Mouse (Mus musculus) spleen, adult 12 weeks (tissue): ENCODE measurements around the gene Zfp593.
A peak's percentile ranks its signal among the peaks of the same experiment; 100 is the strongest.
"Not testable (repeated sequence)": the region's sequence is repeated elsewhere in the genome, so short reads cannot be mapped to it uniquely, and the experiment has no call there.

ENCODE experiments used
- DNase-seq: peaks from one replicate; pipeline ENCODE4 v3.0.0; 2022; ENCODE audit warnings: low spot score

Zfp593 gene

DNA sequence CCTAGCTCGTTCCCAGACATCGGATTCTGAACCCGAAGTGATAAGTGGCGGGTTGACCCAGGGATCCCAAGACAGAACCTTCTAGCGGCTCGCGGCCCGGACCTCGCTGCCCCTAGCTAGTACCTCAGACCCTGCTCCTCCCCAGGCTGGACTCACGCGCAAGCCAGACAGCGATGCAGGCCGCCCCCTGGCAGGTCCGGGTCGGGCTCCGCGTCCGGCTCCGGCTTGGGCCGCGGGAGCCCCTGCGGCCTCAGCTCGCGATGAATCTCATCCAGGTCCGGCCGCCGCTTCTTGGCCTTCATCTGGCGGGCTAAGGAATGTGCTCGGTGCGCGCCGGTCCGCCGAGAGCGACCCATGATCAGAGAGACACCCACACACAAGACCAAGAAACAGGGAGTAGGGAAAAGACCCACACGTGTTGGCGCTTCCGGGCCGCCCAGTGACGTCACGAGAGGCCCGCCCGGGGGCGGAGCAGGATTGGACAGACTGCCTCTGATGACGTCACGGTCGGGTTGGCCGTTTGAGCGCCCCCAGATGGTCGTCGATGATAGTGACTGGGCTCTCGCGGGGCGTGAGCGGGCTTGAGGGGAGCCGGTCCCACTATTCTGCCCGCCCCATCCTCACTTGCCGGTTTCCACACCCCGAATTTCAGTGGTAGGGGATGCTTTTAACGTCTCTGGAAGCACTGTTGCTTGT is at the start of gene Zfp593:
TSS of gene Zfp593 (minus strand) at position 445 of the 696 bp plus-strand sequence.
- DNase-seq: peak; percentile 91

DNA sequence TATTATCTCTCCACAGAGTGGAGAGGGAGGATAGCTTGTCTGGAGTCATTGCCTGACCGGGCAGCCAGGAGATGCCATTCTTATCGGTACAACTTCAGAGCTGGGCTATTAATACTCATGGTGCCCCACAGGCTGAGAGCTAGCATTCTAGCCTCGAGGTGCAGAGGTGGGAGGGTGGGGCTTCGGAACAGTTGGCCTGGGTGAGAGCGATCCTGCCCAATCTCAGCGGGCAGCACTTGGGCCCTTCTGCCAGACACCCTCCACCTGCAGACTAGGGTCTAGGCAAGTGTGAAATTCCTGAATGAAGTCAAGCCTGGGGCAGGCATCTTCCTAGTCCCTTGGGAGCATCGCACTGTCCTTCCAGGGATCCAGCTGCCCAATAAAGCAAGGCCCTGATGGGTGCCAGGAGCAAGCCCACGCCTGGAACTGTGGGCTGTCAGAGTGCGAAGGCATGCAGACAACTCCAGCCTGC is 48.3 kb upstream of the Zfp593 start:
- DNase-seq: no peak

DNA sequence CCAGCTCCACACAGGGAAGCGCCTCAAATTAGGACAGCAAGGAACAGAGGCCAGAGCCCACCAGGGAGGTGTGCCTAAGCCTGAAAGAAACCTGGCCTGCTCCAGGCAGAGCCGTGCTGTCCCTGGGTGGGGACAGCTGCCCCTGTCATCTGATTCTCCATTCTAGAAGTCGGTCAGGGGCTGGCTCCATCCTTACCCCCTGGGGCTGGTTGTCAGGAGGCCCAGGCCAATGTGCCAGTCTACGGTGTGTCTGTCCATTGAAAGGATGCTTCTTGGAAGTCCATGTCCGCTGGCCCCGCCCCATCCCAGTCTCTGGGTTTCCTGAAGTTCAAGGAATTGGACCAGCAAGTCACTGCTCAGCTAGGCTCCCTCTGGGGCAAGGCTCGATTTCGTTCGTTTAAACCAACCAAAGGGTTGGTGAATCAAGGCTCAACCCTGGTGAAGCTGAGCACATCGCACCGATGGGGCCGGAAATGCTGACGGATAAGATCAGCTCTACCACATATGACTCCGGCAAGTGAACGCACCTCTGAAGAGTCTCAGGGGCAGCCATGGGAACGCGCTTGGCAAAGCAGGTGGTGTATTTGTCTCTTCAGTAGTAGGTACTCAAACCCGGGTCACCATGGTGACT is 47.8 kb upstream of the Zfp593 start:
- DNase-seq: no peak

DNA sequence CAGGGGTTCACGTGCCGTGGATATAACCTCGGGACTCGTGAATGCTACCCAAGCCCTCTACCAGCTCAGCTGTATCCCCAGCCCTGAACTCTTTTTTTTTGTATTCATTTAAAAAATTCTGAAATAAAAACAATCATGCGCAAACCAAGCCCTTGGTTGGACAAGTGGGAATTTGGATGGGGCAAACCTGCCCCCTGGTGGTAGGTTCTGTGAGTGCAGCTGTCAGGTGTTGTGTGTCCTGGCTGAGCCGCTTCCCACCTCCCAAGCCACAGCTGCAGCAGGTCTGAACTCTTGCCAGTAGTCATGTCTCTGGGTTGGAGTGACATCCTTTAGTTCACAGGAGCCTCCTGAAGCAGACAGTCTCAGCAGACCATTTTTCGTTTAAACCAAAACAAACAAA is 46.7 kb upstream of the Zfp593 start:
- peak; percentile 68 for DNase-seq

DNA sequence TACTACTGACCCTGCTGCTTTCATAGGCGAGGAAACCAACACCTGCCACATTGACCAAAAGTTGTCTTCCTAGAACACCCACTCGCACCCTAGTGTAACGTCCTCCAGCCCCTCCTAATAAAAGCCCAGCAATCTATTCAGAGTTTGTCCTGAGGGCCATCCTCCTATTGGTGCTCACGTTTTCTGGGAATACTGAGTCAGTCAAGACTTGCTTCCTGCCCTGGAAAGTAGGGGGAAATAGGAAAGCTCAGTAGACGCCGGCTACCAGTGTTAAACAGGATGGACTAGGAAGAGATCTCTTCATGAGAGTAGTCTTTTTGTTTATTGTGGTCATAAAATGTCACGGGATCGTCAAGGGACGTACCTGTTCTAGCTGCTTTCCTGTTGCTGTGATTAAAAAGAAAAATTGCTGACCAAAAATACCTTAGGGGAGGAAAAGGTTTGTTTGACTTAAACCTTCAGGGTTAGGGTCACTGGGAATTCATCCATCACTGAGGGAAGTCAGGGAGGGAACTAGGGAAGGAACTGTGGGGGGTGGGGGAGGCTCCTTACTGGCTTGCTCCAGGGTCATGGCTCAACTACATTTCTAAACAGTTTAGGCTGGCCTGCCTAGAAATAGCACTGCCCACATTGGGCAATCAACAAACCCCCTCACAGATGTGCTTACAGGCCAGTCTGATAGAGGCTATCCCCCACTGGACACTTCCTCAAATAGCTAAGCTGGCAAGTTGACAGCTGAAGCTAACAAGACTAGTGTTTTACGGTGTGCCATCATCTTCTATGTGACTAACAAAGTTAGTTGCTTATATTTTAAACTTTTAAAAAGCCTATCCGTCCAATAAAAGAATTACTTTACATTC is 43.2 kb upstream of the Zfp593 start:
- no peak for DNase-seq

DNA sequence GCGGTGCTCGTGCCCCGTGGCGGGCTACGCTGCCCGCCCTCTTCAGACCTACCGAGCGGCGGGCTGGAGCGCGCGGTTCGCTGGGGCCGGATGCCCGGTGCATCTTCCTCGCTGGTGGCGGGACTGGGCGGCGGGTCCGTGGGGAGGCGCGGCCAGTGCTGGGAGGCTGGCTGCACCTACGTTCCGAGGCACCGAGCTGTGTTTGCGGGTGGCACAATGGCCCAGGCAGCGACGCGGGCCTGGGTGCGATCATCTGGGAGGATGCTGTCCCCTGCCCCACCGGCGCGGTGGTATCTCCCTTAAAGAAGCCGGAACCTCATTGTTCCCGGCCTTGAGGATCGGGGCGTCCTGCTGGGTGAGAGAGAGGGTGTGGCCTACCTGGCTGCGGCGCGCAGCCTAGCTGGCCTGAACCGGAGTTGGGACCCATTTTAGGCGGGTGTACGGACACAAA is 42.2 kb upstream of the Zfp593 start, which contains the start of gene Pdik1l:
TSS of gene Pdik1l (minus strand) at position 321 of the 451 bp plus-strand sequence.
- DNase-seq: peak; percentile 72

DNA sequence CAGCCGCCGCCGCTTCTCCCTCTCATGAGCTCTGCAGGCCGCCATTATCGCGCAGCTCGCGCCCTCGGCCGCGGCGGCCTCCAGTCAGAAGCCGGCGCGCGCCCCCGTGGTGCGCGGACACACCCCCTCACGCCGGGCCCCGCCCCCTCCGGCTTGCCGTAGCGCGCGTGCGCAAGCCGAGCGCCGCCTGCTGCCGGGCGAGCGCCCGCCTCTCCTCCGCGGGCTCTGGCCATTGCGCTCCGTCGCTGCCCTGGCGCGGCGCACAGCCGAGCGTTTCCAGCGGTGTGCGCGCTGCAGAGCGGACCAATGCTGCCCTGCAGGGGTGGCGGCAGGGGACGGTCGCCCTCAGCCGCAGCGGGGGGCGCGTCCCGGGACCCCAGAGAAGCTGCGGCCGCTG is 41.8 kb upstream of the Zfp593 start:
- peak; percentile 98 for DNase-seq

DNA sequence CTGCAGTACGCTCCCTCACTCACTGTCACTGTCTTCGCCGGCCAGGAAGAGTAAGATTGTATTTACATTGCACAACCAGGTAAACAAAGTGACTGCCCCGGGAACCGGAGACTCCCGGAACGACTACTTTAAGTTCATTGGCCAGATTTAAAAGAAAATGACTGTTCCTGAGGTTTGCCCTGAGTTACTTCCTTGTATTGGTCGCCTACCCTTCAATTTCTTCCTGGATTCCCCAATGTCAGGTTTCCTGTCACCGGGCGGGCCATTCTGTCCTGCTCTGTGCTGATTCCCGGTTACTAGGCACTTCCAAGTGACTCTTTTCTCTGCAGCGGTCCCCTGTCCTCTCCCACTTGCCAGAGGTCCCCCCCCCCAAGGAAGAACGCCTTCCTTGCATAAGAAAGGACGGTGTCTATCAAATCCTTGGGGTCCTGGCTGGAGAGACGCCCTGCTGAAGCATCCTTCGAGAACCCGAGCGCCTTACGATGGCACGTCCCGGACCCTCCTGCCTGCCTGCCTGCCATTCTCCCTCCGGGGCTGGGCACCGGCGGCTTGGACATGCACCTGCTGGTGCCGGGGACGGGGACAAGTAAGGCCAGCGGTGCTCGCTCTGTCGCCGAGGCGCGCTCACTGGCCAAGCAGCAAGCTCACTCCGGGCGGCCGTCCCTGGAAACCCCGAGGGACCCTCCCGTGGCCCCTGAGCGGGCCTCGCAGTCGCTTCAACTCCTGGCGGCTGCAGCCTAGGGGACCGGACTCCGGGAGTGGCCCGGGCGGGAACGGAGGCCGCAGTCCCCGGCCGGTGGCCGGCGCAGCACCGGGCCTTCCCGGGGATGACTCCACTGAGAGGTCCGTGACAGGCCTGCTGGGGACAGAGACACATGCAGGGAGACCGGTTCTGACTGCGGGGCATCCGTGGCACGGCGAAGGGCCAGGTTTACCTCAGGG is 41.1 kb upstream of the Zfp593 start:
- DNase-seq: no peak

DNA sequence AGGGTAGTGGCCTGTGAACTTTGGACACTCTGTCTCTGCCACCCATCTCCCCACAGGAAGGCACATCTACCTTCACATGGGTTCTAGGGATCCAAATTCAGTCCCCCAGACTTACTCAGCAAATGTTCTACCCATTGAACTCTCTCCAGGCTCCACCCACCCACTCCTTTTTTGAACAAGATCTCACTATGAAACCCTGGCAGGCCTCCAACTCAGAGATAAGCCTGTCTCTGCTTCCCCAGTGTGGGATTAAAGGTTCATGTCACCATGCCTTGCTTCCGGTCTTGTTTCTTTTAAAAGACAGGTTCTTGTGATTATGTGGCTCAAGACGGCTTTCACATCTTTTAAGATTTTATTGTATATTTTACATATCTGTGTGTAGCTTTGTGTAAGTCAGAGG is 39.5 kb upstream of the Zfp593 start:
- peak; percentile 64 for DNase-seq

DNA sequence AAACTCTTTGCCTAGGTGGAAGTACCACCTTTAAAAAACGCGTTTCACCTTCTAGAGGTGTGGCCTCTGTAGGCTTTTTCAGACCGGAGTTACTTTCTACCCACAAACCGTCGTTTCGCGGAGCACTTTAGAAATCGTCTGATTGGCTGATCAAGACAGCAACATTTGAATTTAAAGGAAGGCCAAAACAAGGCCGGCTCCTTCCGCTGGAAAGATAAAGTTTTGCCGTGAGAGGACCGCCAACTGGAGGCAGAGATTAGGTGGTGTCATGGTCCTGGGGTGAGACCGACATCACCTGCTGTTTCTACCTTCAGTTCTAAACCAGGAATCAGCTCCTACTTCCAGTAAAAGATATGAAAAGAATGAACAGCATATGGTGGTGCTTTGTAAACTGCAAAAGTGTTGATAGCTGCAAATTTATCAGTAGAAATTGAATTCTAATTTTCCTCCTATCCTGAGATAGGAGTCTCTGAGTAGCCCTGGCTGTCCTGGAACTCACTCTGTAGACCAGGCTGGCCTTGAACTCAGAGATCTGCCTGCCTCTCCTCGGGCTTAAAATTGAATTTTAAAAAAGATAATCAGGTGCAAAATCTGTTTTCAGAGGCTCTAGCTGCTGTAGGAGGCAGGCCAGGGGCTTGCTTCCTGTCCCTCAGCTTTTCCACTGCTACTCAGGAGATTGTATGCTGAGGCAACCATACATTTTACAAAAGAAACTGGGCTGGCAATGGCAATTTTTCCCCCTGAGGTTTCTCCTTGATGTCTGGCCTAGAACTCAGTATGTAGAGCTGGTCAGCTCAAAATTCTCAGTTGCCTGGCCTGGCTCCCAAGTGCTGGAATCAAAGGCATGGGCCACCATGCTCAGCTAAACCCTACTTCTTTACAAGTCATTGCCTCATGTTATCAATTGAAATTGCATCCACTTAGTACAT is 28.3 kb upstream of the Zfp593 start:
- no peak for DNase-seq

DNA sequence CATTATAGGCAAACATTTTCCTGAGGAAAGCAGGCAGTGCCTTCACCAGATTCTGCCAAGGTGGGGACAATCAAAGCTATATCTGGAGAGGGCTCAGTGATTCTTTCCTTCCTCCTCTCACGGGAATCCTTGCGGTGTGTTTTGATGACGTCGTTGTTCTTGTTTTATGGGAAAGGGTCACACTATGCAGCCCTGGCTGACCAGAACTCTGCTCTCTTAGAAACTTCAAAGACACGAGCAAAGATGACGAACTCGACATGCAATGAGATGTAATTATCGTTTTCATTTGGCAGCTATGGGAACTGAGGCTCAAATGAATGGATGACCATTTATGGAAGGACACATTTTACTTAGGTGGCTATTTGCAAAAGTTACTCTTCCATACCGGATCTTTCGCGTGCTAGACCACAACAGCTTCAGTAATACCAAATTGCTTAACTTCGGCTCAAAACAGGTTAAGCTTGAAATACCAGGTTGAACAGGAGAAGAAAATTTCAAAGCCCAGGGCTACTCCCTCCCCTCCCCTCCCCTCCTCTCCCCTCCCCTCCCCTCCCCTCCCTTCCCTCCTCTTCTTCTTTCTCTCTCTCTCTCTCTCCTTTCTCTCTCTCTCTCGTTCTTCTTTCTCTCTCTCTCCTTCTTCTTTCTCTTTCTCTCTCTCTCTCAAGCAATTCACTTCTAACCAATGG is 27.5 kb upstream of the Zfp593 start:
- no peak for DNase-seq

DNA sequence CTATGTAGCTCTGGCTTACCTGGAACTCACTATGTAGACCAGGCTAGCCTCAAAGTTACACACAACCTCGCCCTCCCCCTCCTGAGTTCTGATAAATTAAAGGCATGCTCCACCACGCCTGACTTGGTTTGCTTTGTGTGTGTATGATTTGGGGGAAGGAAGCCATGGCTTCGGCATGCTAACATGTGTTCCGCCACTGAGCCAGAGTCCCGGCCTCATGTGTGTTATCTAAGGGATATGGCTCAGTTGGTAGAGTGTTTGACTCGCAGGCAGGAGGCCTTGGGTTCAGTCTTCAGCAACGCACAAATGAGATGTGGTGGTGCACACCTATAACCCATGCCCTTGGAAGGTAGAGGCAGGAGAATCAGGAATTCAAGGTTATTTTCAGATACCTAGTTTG is 26.6 kb upstream of the Zfp593 start:
- no peak for DNase-seq

DNA sequence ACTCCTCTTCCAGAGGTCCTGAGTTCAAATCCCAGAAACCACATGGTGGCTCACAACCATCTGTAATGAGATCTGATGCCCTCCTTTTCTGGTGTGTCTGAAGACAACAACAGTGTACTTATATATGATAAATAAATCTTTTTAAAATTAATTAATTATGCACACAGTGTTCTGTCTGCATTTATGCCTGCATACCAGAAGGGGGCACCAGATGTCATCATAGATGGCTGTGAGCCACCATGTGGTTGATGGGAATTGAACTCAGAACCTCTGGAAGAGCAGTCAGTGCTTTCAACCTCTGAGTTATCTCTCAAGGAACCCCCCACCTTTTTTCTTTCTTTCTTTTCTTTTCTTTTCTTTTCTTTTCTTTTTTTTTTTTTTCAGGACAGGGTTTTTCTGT is 24.2 kb upstream of the Zfp593 start:
- not testable (repeated sequence) for DNase-seq

DNA sequence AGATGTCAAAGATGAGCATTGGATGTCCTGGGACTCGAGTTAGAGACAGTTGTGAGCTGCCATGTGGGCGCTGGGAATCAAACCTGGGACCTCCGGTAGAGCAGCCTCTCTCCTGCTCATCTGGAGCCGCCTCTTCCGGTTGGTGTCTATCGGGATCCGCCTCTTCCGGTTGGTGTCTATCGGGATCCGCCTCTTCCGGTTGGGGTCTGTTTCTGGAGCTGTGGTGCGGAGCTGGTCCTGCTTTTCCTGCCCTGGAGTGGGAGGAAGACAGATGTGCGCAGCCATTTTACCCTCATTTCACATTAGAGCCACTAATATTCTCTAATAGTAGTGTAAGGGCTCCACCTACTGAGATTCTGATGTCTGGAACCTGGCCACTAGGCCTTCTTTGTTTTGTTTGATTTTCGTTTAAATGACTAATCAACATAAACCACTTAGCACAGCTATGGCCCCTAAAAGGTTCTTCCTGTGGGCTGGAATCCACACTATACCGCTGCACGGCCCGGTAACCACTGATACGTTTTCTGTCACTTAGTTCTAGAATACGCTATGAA is 22.8 kb upstream of the Zfp593 start:
- no peak for DNase-seq

DNA sequence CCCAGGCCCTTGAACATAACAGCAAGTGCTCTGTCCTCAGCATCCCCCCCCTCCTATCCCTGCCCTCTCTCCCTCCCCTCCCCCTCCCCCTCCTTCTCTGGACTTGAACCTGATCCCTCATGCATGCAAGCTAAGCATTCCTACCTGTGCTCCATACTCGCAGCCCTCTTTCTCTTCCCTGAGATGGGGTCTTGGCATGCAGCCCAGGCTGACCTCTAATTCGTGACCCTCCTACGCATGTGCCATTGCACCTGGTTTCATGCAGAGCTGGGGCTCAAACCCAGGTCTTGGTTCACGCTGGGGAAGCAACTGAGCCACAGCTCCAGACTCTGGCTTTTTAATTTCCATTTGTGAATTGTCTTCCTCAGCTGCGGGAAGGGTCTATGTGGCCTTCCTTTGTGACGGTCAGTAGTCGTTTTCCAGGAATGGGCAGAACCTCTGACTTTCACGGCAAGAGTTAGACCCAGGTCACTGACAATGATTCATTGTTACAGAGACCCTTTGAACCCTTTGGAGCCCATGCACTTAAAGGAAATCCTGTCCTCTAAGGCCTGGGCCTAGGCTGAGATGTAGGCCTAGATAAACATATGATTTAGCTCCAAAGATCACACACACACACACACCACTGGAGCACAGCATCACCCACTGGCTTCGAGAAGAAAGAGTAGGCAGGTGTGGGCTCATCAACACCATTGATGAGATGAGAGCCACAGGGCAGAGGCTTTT is 20.6 kb upstream of the Zfp593 start:
- DNase-seq: no peak

DNA sequence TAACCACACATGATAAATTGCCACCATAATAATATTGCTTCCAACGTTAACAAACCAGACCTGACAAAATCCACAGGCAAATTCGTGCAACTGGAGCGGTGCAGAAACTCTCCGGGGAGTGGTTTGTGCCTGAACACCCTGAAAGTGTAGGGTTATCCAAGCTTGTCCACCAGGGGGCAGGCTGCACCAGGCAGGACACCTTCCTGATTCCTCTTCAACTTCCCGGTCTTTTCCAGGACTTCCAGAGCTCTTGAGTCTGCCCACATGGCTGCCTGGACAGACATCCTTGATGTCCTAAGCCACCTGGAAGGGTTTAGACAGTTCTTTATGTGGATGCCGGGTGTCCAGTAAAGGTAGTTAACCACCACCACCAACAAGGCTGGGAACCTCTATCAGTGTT is 17.8 kb upstream of the Zfp593 start:
- no peak for DNase-seq

DNA sequence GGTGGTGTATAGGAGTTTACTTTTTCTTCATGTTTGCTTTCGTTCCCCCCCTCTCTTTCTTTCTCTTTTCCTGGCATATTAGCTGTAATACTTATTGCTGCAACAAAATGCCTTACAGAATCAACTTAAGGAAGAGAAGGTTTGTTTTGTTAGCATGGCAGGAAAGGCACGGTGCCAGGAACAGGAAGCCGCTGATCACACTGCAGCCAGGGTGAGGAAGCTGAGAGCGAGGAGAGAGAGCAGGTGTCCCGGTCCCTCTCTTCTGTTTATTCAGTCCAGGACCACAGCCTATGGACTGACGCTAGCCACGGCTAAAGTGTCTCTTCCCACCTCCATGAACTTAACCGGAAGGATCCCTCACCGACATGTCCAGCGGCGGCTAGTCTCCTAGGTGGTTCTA is 13.0 kb upstream of the Zfp593 start:
- DNase-seq: no peak

DNA sequence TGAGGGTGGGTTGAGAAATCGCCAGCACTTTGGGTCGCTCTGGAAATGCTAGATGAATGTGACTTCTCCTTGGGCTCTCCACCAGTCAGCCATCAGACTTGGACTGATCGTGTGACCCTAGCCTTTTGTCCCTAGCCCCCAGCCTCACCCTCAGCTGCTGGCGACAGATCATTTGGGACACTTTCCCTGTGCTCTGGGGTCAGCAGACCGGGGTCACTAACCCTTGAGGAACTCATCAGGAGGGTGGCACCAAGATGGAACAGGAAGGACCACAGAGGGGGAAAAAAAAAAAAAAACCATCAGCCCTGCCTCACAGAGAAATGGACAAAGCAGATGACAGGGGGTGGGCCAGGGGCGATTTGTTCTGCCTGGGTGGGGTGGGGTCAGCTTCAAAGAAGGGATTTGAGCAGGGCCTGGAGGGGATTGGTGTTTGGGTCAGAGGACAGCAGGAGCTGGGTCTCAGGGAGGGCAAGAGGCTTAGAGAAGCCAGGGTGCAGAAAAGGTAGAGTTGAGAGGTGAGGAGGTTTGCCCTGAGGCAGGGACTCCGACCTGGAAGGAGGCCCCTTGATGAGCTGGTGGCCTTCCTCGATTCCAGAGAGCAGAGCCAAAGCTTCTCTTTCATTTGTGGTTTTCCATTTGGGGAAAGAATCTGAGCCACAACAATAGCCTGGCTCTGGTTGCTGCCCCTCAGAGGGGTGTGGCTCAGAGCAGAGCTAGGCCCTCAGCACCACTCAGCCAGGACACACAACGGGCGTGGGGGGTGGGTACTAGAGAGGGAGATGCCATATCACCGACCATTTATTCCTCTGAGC is 12.0 kb upstream of the Zfp593 start:
- DNase-seq: no peak
